ENCODE assay signal across 31 mouse cellular contexts in genomic region chr2:161164320-161164719, GRCm38 (mm10). TPM values are rescaled to one million over a fixed set of nuclear protein-coding genes. Genes with fewer than 3 reads are reported as not detected.
DNase-seq lines count a peak whose midpoint lies in the region; ATAC-seq and TF ChIP-seq lines count a peak whose summit lies in the region.
"Had no signal": no experiment of that assay in that cellular context is flagged by ENCODE, and none has a peak within 500 bp of the region (broad histone marks: within the 10 kb centered on the region; RNA-seq: fewer than 3 reads in every experiment).

No protein-coding gene starts in this region.

- H3K4me2 ChIP-seq in embryonic facial prominence, embryonic 13.5 days = peak overlapping the region; percentile 18; the same call in 1 of the 2 replicates
- H3K4me2 ChIP-seq: heart, embryonic 11.5 days; hindbrain, embryonic 14.5 days; kidney, embryonic 15.5 days; limb, embryonic 15.5 days; liver, embryonic 13.5 days had no signal

- H3K4me3 ChIP-seq in embryonic facial prominence, embryonic 13.5 days = no peak overlapping the region
- H3K4me3 ChIP-seq in embryonic facial prominence, embryonic 10.5 days = no peak overlapping the region
- no peak overlapping the region for H3K4me3 ChIP-seq in embryonic fibroblast, embryonic 13.5 days (ENCODE audit: insufficient read depth, low read length)
- H3K4me3 ChIP-seq in left cerebral cortex, adult 2 months = no peak overlapping the region
- H3K4me3 ChIP-seq: kidney, embryonic 15.5 days; layer of hippocampus, adult 2 months; limb, embryonic 10.5 days; limb, embryonic 15.5 days; liver, embryonic 13.5 days had no signal

- H3K4me1 ChIP-seq in embryonic facial prominence, embryonic 13.5 days = 0 out of 2 replicates have a peak, but pooled peaks cover 3% of the 10 kb centered on the region
- H3K4me1 ChIP-seq in embryonic facial prominence, embryonic 10.5 days = peaks cover 5% of the 10 kb centered on the region; the same call in 1 of the 2 replicates
- H3K4me1 ChIP-seq in embryonic fibroblast, embryonic 13.5 days (ENCODE audit: control insufficient read depth, insufficient read depth, low read length) = peaks cover 4% of the 10 kb centered on the region
- H3K4me1 ChIP-seq: kidney, embryonic 15.5 days; limb, embryonic 10.5 days; limb, embryonic 15.5 days; liver, embryonic 13.5 days had no signal

- H3K27me3 ChIP-seq in embryonic facial prominence, embryonic 13.5 days = no peaks in the 10 kb centered on the region
- no peaks in the 10 kb centered on the region for H3K27me3 ChIP-seq in embryonic facial prominence, embryonic 10.5 days (replicated peaks; ENCODE audit: low read depth, poor library complexity, severe bottlenecking)
- H3K27me3 ChIP-seq: kidney, embryonic 15.5 days; limb, embryonic 15.5 days; liver, embryonic 13.5 days; Patski had no signal

- no peaks in the 10 kb centered on the region for H3K9me3 ChIP-seq in embryonic facial prominence, embryonic 13.5 days
- H3K9me3 ChIP-seq in embryonic facial prominence, embryonic 10.5 days = no peaks in the 10 kb centered on the region
- H3K9me3 ChIP-seq: kidney, embryonic 15.5 days; limb, embryonic 10.5 days; limb, embryonic 15.5 days; liver, embryonic 13.5 days had no signal

- ATAC-seq in embryonic facial prominence, embryonic 13.5 days (ENCODE audit: insufficient number of reproducible peaks, insufficient read depth, low FRiP score, low TSS enrichment, low read depth) = no peak
- ATAC-seq: CD4-positive, CD25-positive, alpha-beta regulatory T cell, adult 4 months; forebrain, embryonic 16.5 days; lung, postnatal 0 days; Patski had no signal

- no peak overlapping the region for H3K9ac ChIP-seq in embryonic facial prominence, embryonic 13.5 days
- H3K9ac ChIP-seq: hindbrain, embryonic 14.5 days; kidney, embryonic 15.5 days; limb, embryonic 15.5 days; liver, embryonic 13.5 days had no signal

- no peak for DNase-seq in embryonic facial prominence, embryonic 10.5 days (ENCODE audit: low spot score)
- DNase-seq in 3134 (ENCODE audit: extremely low read depth, insufficient read length, low spot score) = peak; percentile 51
- DNase-seq in MEL-GATA-1-ER (ENCODE audit: extremely low read depth, low read depth) = peak; percentile 8
- DNase-seq in natural killer cell, adult 2 months (ENCODE audit: low spot score in 2 of 2) = no peak
- DNase-seq in left cerebral cortex, adult 2 months (ENCODE audit: extremely low spot score in 1 of 2, low spot score in 2 of 2) = no peak
- no peak for DNase-seq in adrenal gland, postnatal 25 days
- DNase-seq: adrenal gland, postnatal 14 days; cerebellum, adult 2 months; cerebellum, postnatal 25 days; gastrocnemius, postnatal 10 days; kidney, adult 11 months; kidney, postnatal 36 days; liver, embryonic 13.5 days; lung, adult 18-20 months; lung, postnatal 4 days; midbrain, embryonic 14.5 days; right cerebral cortex, adult 18-20 months; spleen, adult 18-20 months; thymus, postnatal 25 days had no signal

- no peak for TF ChIP-seq POLR2A in embryonic fibroblast, embryonic 13.5 days (IDR thresholded peaks at IDR 0.05; ENCODE audit: low read depth, low read length)

- no peaks in the 10 kb centered on the region for H3K36me3 ChIP-seq in embryonic facial prominence, embryonic 13.5 days
- H3K36me3 ChIP-seq in embryonic facial prominence, embryonic 10.5 days (replicated peaks) = no peaks in the 10 kb centered on the region
- H3K36me3 ChIP-seq: kidney, embryonic 15.5 days; limb, embryonic 10.5 days; limb, embryonic 15.5 days; liver, embryonic 13.5 days had no signal

- intact Hi-C loops in left cerebral cortex, adult 2 months (cut with DNase I) = no loop called here

- TF ChIP-seq CTCF in embryonic fibroblast, embryonic 13.5 days (IDR thresholded peaks at IDR 0.05; ENCODE audit: borderline replicate concordance, insufficient read depth, low read length) = no peak
- no peak for TF ChIP-seq CTCF in left cerebral cortex, adult 2 months (IDR thresholded peaks at IDR 0.05)

- no peak overlapping the region for H3K27ac ChIP-seq in embryonic facial prominence, embryonic 13.5 days
- no peak overlapping the region for H3K27ac ChIP-seq in embryonic facial prominence, embryonic 10.5 days (replicated peaks)
- 0 out of 2 replicates have a peak overlapping the region, but pooled peaks have one; percentile 13 for H3K27ac ChIP-seq in embryonic fibroblast, embryonic 13.5 days (ENCODE audit: insufficient read depth, low read length)
- no peak overlapping the region for H3K27ac ChIP-seq in left cerebral cortex, adult 2 months
- H3K27ac ChIP-seq: hindbrain, embryonic 14.5 days; kidney, embryonic 15.5 days; layer of hippocampus, adult 2 months; limb, embryonic 10.5 days; limb, embryonic 15.5 days; liver, embryonic 13.5 days had no signal

- WGBS in embryonic facial prominence, embryonic 13.5 days = 48% methylated on average over 5 of the region's 5 CpGs
- 65% methylated on average over 5 of the region's 5 CpGs for WGBS in embryonic facial prominence, embryonic 10.5 days

RNA-seq across cellular contexts. Expression of gene Chd6, which starts 55.4 kb away (rescaled TPM):
- 49.9 and 50.1 TPM in 2 replicates for polyA plus RNA-seq in embryonic facial prominence, embryonic 13.5 days (2015; fragmentation: Nextera tagmentation; extraction: Ambion mirVana)
- 31.0 and 34.4 TPM in 2 replicates for polyA plus RNA-seq in embryonic facial prominence, embryonic 10.5 days (2016; fragmentation: Nextera tagmentation; extraction: Ambion mirVana)
- polyA plus RNA-seq in embryonic fibroblast, embryonic 13.5 days (2011; ENCODE audit: insufficient read length, low read depth, missing spikeins) = 28.9 and 40.2 TPM in 2 replicates
- total RNA-seq in left cerebral cortex, adult 2 months (2021) = 10 to 100 TPM; 67.3 to 70.7 TPM
- total RNA-seq in adrenal gland, postnatal 25 days (2021) = 51.7 and 52.7 TPM in 2 replicates

Comparison
In these comparisons a context has a peak if more than half of its experiments do, and no peak if none do; other contexts are left out.
1. DNase-seq: peak in 3134 (single experiment) and MEL-GATA-1-ER (single experiment); none in embryonic facial prominence, embryonic 10.5 days (single experiment), natural killer cell, adult 2 months (0 of 2), left cerebral cortex, adult 2 months (0 of 2) and adrenal gland, postnatal 25 days (single experiment).